Mouse (Mus musculus) limb, embryonic 12.5 days (tissue): ENCODE data around the gene P2ry12. TPM values are rescaled to one million over a fixed set of nuclear protein-coding genes. Genes with fewer than 3 reads are reported as not detected.
A peak's percentile ranks its signal among the peaks of the same experiment; 100 is the strongest.

Source experiments
- ATAC-seq: fragments of 200-750 bp; cut with Nextera tagmentation; 2 replicates; pipeline ENCODE4 v1.8.0; 2017; ENCODE audit warnings: low read depth, moderate TSS enrichment; ENCODE audit not compliant: insufficient number of reproducible peaks, insufficient read depth, low FRiP score, low TSS enrichment
- H3K27ac ChIP-seq: fragments of 300-500 bp; sonication (generic); 2 replicates; pipeline ENCODE4 v1.5.1; 2016; ENCODE audit warnings: mild to moderate bottlenecking, moderate library complexity
- H3K27me3 ChIP-seq: fragments of 300-500 bp; sonication (generic); 2 replicates; pipeline ENCODE4 v1.6.1; 2016; ENCODE audit warnings: mild to moderate bottlenecking, moderate library complexity
- H3K36me3 ChIP-seq: fragments of 300-500 bp; sonication (generic); 2 replicates; pipeline ENCODE4 v1.6.1; 2016; ENCODE audit warnings: mild to moderate bottlenecking, moderate library complexity
- H3K4me1 ChIP-seq: fragments of 300-500 bp; sonication (generic); replicated peaks from 2 replicates; pipeline ENCODE4 v1.6.1; 2016
- H3K4me2 ChIP-seq: fragments of 300-500 bp; sonication (generic); 2 replicates; pipeline ENCODE4 v1.6.1; 2016; ENCODE audit warnings: mild to moderate bottlenecking, moderate library complexity
- H3K4me3 ChIP-seq: fragments of 300-500 bp; sonication (generic); replicated peaks from 2 replicates; pipeline ENCODE4 v1.5.1; 2016; ENCODE audit warnings: mild to moderate bottlenecking
- H3K9ac ChIP-seq: fragments of 300-500 bp; sonication (generic); replicated peaks from 2 replicates; pipeline ENCODE4 v1.6.1; 2016; ENCODE audit warnings: mild to moderate bottlenecking, moderate library complexity
- H3K9me3 ChIP-seq: fragments of 300-500 bp; sonication (generic); 2 replicates; pipeline ENCODE4 v1.6.1; 2016; ENCODE audit warnings: mild to moderate bottlenecking, moderate library complexity
- WGBS: fragments of 180-500 bp; shearing (Covaris S2); methylation state at CpG from one replicate; pipeline ENCODE4 v1.1.7; 2016; 5-methylcytosine and 5-hydroxymethylcytosine counted together
- polyA plus RNA-seq: library from polyadenylated mRNA; unstranded; fragments of >200 nt; fragmentation: Nextera tagmentation; extraction: Ambion mirVana; gene quantifications from 2 replicates; pipeline ENCODE4 v1.2.1, GENCODE M21; 2016

P2ry12 gene
- 1.2 and 1.7 TPM in 2 replicates for polyA plus RNA-seq

DNA sequence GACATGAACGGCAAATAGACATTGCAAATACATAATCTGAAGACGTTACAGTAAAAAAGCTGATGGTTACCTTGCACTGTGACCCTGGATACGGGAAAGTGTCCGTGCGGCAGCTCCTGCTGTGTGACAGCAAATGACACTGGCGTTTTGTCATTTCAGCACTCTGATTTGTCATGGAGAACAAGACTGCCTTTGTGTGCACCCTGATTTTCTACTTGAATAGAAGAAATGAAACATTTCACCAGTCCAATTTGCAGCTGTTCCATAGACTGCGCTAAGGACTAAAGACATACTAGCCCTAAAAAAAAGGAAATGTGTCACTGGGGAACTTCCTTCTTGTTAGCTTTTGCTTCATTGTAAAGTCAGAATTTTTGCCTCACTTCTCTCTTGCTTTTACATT, at the start of gene P2ry12:
P2ry12 (minus strand) TSS at position 168 of the 400 bp plus-strand sequence.
- peaks cover 18% of the 10 kb centered on the region for H3K4me1 ChIP-seq
- H3K9ac ChIP-seq, result no peak within 1 kb of the TSS
- WGBS, result 72% methylated on average over 7 of the region's 7 CpGs
- no peak within 1 kb of the TSS for H3K27ac ChIP-seq
- no peak within 1 kb of the TSS for H3K4me2 ChIP-seq
- H3K9me3 ChIP-seq, result no peaks in the 10 kb centered on the region
- no peaks in the 10 kb centered on the region for H3K27me3 ChIP-seq
- no peak within 1 kb of the TSS for H3K4me3 ChIP-seq
- no peak for ATAC-seq
- no peaks in the 10 kb centered on the region; the same call in 1 of the 2 replicates for H3K36me3 ChIP-seq

GRCm38 (mm10) chr3:59305518-59305917, 42.8 kb upstream of the P2ry12 start:
- no peak overlapping the region for H3K4me2 ChIP-seq
- no peaks in the 10 kb centered on the region for H3K9me3 ChIP-seq
- H3K27ac ChIP-seq, result no peak overlapping the region
- no peak for ATAC-seq
- H3K27me3 ChIP-seq, result no peaks in the 10 kb centered on the region
- no peaks in the 10 kb centered on the region for H3K36me3 ChIP-seq
- no peak overlapping the region for H3K4me3 ChIP-seq
- H3K4me1 ChIP-seq, result no peaks in the 10 kb centered on the region
- H3K9ac ChIP-seq, result no peak overlapping the region
- 91% methylated on average over 2 of the region's 2 CpGs for WGBS

DNA sequence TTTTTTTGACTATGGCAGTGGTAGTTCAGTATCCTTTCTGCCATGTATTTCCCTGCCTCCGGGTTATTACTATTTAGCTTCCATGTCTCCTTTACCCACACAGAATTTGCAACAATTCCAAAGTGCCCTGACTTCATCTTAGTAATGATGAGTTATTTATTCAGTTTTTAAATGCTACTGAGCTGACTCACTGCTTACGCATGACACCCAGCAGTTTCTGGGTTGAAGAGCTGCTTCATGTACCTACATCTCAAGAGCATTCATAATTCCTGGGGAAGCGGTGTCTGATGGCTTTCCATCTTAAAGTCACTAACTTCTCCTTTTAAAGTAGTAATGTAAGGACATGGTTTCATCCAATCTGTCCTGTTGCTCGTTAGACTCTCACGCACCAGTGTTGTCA, 42.3 kb upstream of the P2ry12 start:
- Histone ChIP-seq H3K27me3 (no peaks in the 10 kb centered on the region), H3K27ac (no peak overlapping the region), H3K9me3 (no peaks in the 10 kb centered on the region), H3K36me3 (no peaks in the 10 kb centered on the region), H3K4me2 (no peak overlapping the region), H3K9ac (no peak overlapping the region), H3K4me1 (no peaks in the 10 kb centered on the region), H3K4me3 (no peak overlapping the region)
- no peak for ATAC-seq
- 95% methylated on average over 5 of the region's 5 CpGs for whole genome bisulfite sequencing

DNA sequence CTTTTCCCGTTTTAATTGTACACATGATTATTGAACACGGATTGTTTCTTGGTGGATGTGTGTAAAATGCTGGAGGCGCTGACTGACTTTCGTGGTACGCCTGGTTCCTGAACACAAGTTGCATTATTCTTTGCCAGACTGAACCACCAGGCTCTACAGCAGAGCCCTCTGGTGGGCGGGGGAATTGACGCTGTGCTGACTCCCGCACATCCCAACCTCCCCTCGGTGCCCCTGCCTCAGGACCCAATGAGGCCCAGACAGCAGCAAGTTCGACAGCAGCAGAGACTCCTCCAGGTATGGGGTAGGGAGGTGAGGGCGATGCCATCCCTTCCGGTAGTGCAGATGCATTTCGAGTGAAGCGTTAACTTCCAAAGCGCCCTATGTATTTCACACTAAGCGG, 35.0 kb upstream of the P2ry12 start:
- 84% methylated on average over 16 of the region's 16 CpGs for WGBS

DNA sequence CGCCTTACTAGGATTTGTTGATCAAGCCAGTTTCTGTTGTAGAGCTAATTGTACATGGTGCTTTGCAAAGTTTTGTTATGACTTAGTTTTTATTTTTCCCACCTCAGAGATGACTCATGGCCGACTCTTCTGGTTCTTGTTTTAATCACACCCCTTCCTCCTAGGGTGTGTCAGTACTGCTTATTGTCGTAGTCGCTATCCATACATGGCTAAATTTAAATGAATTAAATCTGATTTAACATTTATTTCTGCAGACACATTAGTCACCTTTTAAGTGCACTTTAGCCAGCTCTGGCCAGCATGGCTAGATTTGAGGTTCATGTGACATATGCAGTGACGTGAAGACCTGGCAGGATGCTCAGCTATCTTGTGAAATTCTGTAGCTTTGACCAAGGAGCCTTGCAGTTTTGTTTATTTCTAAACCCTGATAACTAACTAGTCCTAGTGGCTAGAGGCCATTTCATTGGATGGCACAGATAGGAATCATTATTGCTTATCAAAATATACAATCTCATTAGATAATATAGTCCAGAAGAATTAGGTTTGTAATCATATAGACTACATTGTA, 34.0 kb upstream of the P2ry12 start:
- Histone ChIP-seq H3K36me3 (no peaks in the 10 kb centered on the region), H3K9ac (no peak overlapping the region), H3K9me3 (no peaks in the 10 kb centered on the region), H3K27ac (no peak overlapping the region), H3K4me1 (0 out of 2 replicates have a peak, but pooled peaks cover 6% of the 10 kb centered on the region), H3K4me2 (no peak overlapping the region), H3K27me3 (no peaks in the 10 kb centered on the region), H3K4me3 (no peak overlapping the region)
- ATAC-seq, result no peak
- WGBS, result 90% methylated on average over 5 of the region's 5 CpGs

More for the DNA sequence above, 35.0 kb upstream of the P2ry12 start:
- Histone ChIP-seq H3K27ac (no peak overlapping the region), H3K4me3 (no peak overlapping the region), H3K9me3 (no peaks in the 10 kb centered on the region), H3K9ac (no peak overlapping the region), H3K27me3 (no peaks in the 10 kb centered on the region), H3K4me1 (0 out of 2 replicates have a peak, but pooled peaks cover 6% of the 10 kb centered on the region), H3K36me3 (no peaks in the 10 kb centered on the region), H3K4me2 (no peak overlapping the region)
- no peak for ATAC-seq

DNA sequence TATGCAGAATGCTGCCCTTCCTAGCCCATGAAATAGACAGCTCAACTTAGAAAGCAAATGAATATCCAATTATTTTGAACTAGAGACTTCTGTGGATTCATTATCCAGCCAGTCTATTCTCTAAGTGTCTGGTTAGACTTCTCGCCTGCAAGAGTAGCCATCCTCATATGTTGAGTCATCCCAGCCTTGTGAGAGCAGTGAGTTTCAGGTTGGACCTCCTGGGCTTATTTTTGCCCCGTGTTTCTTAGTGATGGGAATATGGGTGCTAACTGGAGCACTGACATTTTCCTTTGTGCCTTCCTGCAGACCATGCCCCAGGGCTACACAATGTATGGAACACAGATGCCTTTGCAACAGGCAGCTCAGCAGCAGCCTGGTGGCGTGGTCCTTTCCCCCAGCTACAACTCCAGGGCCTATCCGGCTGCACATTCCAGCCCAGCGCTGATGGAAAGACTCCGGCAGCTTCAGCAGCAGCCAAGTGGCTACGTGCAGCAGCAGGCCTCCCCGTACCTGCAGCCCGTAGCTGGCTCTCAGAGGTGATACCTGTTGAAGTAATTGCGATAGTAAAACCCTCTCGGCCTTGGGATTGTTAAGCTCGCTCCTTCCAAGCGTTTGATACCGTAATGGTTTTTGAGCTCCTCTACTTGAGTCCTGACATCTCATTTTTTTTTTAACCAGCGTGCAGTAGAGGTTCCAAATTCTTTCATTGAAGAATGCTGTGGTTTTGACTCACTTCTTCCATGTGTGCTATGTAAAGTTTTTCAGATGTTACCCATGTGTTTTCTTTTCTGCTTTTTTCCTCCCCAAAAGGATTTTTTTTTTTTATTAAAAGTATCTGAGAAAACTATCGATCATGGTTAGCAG, 33.3 kb upstream of the P2ry12 start:
- Histone ChIP-seq H3K27me3 (no peaks in the 10 kb centered on the region), H3K4me2 (no peak overlapping the region), H3K9ac (no peak overlapping the region), H3K36me3 (no peaks in the 10 kb centered on the region), H3K4me3 (no peak overlapping the region), H3K9me3 (no peaks in the 10 kb centered on the region), H3K4me1 (0 out of 2 replicates have a peak, but pooled peaks cover 6% of the 10 kb centered on the region), H3K27ac (peak overlapping the region; percentile 59)
- 74% methylated on average over 16 of the region's 16 CpGs for WGBS
- ATAC-seq, result peak; percentile 15; the same call in 1 of the 2 replicates

DNA sequence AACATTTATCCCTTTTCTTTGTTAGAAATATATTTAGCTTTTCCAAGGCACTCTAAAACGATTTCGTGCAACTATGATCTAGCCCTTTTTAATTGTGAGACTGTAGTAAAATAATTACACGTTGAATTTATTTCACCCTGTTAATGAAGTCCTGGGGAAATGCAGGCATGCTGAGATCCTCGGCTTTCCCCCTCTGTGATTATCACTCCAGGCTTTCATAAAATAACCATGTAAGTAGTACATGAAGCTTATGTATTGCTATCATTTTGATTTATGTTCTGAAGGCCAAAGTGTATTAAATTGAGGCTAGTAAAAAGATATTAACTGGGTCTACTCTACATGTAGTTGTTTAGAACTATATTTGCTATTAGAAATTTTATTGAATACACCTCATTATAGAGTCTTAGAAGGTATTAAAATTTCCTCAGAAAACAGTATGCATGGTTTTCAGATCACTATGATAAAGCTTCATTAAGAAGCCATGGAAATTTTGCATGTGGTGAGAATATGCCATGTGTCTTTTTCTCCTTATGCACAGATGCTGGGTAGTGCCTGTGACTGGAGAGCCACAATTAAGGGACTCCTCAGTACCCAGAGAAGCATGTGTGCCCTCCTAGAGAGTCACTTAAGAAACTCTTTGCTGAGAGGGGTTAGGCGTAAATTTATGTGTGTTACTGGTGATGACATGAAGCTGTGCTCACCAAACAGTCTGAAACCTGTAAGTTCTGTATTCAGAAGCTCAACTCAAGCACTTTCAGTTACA, 30.9 kb upstream of the P2ry12 start:
- no peak overlapping the region for H3K9ac ChIP-seq
- H3K27ac ChIP-seq, result no peak overlapping the region
- 55% methylated on average over 5 of the region's 5 CpGs for WGBS
- no peaks in the 10 kb centered on the region for H3K9me3 ChIP-seq
- H3K4me2 ChIP-seq, result no peak overlapping the region
- H3K4me3 ChIP-seq, result no peak overlapping the region
- no peaks in the 10 kb centered on the region for H3K27me3 ChIP-seq
- 0 out of 2 replicates have a peak, but pooled peaks cover 6% of the 10 kb centered on the region for H3K4me1 ChIP-seq
- no peaks in the 10 kb centered on the region for H3K36me3 ChIP-seq
- no peak for ATAC-seq

- H3K4me2 ChIP-seq, result no peak overlapping the region
- H3K9me3 ChIP-seq, result no peaks in the 10 kb centered on the region
- 0 out of 2 replicates have a peak, but pooled peaks cover 6% of the 10 kb centered on the region for H3K4me1 ChIP-seq
- no peaks in the 10 kb centered on the region for H3K36me3 ChIP-seq
- H3K9ac ChIP-seq, result no peak overlapping the region
- no peaks in the 10 kb centered on the region for H3K27me3 ChIP-seq
- H3K4me3 ChIP-seq, result no peak overlapping the region
- H3K27ac ChIP-seq, result no peak overlapping the region
- no peak for ATAC-seq
- WGBS, result 79% methylated on average over 2 of the region's 2 CpGs
Observed at GRCm38 (mm10) chr3:59290551-59290950, 27.9 kb upstream of the P2ry12 start.

DNA sequence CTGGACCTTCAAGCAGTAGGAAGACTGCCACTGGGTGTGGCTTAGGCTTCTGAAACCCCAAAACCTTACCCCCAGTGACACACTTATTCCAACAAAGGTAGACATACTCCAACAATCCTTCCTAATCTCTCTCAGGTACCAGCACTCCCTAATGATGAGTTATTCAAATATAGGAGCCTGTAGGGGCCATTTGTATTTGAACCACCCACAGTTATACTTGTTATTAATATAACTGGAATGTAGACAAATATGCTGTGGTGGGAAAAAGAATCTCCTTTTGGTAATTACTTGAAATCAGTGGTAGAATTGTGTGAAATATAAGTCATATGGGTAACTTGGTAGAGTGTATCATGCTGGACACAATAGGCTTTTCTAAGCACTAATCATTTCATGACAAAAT, 15.9 kb upstream of the P2ry12 start:
- Histone ChIP-seq H3K27me3 (no peaks in the 10 kb centered on the region), H3K27ac (no peak overlapping the region), H3K36me3 (no peaks in the 10 kb centered on the region), H3K4me1 (0 out of 2 replicates have a peak, but pooled peaks cover 5% of the 10 kb centered on the region), H3K9me3 (no peaks in the 10 kb centered on the region), H3K4me2 (no peak overlapping the region), H3K4me3 (no peak overlapping the region), H3K9ac (no peak overlapping the region)
- no peak for ATAC-seq

- Histone ChIP-seq H3K4me1 (0 out of 2 replicates have a peak, but pooled peaks cover 5% of the 10 kb centered on the region), H3K9me3 (no peaks in the 10 kb centered on the region)
- 84% methylated on average over 3 of the region's 3 CpGs for WGBS
Observed at GRCm38 (mm10) chr3:59278254-59278533, 15.5 kb upstream of the P2ry12 start.

More at GRCm38 (mm10) chr3:59278254-59278533, 15.5 kb upstream of the P2ry12 start:
- no peaks in the 10 kb centered on the region for H3K36me3 ChIP-seq
- no peaks in the 10 kb centered on the region for H3K27me3 ChIP-seq
- no peak overlapping the region for H3K27ac ChIP-seq
- H3K4me3 ChIP-seq, result no peak overlapping the region
- no peak for ATAC-seq
- H3K4me2 ChIP-seq, result no peak overlapping the region
- no peak overlapping the region for H3K9ac ChIP-seq
